Mouse (Mus musculus) monocyte, adult 5-6 weeks (primary cell): ENCODE results near the gene Exph5. TPM values are rescaled to one million over a fixed set of nuclear protein-coding genes. Genes with fewer than 3 reads are reported as not detected.

ENCODE experiments used
- ATAC-seq: fragments of 153-309, 156-312 bp; replicated peaks from 2 replicates; pipeline ENCODE4 v1.8.0; 2017; ENCODE audit warnings: mild to moderate bottlenecking; ENCODE audit not compliant: low TSS enrichment, insufficient number of reproducible peaks, severe bottlenecking, poor library complexity, low FRiP score
- total RNA-seq: library from RNA; stranded (forward); fragments of 200-1000, 200-491, 200-594 nt; gene quantifications from 3 replicates; pipeline ENCODE4 v1.2.3, GENCODE M21; 2017

Exph5 gene
- total RNA-seq, 1 experiment from 2014 or later = not detected

DNA sequence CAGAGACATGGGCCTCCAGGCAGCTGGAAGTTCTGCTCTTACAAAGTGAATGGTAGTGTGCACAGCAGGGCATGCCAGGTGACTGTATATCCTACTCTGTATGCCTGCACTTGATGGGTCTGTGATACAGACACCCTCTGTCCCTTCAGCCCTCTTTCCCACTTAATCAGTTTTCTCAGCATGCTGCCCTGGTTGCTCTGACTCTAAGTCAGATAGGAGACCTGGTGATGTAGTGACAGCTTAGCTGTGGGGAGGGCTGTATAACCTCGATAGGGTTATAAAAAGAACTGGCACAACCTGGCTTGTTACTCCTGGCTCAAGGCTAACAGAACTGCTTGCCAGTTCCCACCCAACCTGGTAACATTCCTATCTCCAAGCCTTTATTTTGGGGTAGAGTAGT lies 47.7 kb downstream of the Exph5 start:
- no peak for ATAC-seq

DNA sequence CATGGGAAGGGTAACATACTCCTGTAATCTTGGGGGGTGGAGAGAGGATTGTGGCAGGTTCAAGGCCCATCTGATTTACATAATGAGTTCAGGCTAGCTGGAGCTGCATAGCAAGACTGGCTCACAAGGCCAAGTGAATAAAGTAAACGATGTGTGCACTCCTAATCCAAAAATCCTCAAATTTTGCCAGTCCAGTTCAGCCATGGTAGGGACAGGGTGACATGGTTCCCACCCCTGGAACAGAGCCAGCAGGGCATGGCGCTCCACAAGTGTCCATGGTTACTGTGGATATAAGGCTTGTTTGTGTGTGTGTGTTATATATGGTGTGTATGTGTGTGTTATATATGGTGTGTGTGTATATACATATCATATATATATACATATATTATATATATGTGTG lies 48.9 kb downstream of the Exph5 start:
- ATAC-seq = no peak

DNA sequence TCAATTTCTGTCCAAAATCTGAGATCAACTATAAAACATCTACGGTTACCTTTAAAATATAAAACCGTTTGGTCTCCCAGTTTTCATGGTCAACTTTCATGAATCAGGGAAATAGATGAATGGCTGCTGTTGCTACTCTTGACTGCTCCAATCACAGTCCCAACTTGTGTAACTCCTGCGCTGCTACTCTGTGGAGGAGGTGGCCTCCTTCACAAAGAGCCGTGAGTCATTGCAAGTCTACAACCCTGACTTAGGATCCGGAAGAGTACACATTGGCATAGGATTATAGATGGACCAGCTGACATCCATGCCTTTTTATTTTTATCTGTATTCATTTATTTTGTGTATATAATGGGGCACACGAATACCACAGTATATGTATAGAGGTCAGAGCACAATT lies 50.4 kb downstream of the Exph5 start:
- ATAC-seq = no peak

DNA sequence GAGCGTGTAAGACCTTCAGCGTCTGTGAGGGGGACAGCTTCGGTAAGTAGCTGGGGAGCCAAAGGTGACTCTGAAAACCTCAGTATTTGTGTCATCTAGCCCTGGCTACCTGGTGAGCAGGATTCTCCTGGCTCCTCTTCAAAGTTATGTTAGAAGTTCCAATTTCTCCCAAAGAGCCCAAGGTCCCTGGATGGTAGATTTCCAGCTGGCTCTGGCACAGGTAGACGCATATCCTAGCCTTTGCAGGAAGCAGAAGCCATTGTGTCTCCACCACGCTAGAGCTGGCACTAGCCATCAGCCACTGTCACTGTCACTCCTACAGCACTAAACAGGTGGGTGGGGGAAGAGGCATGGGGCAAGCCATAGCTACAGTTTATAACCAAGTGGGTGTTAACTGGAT lies 51.7 kb downstream of the Exph5 start:
- ATAC-seq = no peak

DNA sequence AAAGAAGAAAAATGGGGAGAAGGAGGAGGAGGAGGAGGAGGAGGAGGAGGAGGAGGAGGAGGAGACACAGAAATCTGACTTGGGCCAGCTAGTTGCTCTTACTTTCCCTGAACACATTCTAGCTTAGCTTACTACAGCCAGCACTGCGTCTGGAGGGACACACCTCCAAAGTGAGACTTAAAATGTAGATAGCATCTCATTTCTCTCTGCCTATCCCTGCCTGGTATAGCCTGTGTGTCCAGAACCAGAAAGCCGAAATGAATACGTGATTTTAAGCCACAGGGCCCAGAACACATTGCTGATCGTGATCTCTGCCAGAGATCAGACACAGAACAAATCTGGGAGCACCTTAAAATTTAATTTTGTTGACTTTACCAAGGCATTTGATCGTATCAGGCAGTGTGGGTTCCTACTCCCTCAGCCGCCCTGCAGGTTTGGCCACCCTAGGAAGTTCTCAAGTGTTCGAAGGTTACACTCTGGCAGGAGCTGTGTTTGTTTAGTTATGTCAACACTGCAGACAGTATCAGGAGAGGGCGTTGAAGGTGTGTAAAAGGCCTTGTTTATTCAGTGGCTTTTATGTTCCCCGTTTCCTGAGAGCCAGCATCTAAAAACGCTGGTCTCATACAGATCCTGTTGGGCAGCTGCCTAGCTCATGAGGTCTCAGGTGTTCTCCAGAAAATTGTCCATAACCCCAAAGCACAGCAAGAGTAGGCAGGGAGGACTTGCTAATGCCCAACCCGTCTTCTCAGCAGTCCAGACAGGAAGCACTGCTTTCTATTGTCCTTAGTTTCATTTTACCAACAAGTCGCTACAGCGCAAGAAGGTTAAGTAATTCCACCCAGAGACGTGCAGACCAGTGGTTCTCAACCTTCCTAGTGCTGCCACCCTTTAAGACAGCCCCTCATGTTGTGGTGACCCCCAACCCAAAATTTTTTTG lies 55.0 kb downstream of the Exph5 start:
- ATAC-seq = no peak

DNA sequence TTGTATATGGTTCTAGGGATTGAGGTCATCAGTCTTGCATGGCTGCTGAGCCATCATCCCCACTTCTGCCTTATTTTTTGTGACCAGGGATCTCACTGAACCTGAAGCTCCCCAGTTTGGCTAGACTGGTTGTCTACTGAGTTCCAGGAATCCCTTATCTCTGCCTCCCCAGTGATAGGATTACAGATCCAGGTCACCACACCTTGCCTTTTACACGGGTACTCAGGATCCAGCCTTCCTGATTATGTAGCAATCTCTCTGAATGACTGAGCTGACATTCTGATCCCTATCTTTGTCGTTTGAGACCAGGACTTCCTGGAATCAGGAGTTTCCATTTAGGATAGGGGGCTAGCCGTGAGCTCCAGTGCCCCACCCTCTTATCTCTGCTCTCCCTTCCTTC lies 69.9 kb downstream of the Exph5 start:
- ATAC-seq = no peak

DNA sequence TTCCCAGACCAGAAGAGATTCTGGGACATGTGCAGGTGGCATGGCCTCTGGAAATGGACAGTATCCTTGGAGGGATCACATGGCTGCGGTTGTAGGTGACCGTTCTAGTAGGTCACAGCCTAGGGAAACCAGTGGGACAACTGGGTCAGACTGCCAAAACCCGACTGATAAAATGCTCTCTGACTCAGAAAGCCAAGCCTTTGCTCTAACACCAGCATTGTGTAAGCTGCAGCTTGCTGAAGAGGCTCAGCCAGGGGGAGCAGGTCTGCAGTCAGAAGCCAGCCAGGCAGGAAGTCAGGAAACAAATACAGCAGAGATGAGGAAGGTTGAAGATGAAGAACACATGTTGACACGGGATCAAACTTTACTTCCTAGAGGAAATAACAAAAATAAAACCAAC lies 74.4 kb downstream of the Exph5 start:
- ATAC-seq = no peak

DNA sequence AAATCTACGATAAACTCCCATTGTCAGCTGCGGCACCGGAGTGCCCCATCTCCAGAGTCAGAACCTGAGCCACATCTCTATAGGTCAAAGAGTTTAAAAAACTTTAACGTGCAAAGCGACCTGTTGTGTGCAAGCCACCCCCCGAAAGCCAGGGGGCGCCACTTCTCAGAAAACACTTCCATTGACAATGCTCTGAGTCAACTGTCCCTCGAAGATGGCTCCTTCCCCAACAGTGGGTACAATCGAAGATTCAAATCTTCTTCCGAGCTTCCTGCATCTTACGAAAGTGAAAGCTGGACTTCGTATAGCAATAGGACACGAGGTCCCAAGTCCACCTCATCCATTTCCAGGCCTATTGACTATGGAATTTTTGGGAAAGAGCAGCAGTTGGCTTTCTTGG lies 75.3 kb downstream of the Exph5 start:
- no peak for ATAC-seq

DNA sequence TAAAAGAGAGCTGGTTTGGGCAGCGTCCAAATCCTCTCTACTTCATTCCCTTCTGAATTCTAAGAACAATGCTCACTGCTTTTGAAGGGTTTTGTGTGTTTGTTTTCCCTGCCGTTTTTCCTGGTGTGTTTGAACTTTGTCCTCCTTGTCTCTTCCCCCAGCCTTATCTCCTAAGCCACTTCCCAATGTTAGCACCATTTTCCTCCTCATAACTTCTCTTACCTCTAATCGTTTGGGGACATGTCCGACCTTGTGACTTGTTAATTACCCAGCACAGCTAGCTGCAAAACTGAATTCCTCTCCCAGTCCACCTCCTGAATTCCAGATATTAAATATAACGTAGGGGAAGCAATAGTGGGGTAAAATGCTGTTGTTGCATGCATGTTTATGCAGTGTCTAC lies 76.1 kb downstream of the Exph5 start:
- ATAC-seq = no peak

DNA sequence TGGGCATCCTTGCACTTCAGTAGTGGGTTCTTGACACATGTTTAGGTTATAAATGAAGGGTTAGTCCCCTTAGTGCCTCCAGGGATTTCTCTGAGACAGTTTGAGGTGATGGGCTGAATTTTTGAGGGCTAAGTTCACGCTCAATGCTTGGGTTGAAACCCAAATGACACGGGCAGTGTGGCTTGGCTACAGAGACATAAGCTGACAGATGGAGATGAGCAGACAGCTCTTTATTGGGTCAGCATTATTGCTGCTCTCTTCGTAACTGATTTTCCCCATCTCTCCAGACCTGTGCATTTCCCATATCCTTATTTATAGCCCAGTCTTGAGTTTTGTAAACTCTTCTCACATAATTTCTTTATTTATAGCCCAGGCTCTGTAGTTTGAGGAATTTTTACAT lies 76.7 kb downstream of the Exph5 start:
- no peak for ATAC-seq

DNA sequence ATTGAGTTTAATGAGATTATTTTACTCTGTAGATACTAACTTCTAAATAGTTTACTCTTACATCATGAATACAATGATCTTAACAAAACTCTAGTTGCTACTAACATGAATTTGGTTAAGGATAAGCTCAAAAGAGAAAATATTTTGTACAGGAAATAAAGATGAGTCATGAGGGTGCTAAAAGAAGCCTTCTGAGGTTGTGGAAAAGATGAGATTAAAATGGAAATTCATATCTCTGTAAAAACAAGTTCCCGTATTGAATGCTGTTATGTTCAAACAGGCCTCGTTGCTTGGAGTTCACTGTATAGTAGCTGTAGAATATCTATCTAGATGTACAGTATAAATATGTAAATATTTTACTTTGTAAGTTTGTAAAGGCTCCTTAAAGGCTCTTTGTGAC lies 79.1 kb downstream of the Exph5 start:
- ATAC-seq = no peak

DNA sequence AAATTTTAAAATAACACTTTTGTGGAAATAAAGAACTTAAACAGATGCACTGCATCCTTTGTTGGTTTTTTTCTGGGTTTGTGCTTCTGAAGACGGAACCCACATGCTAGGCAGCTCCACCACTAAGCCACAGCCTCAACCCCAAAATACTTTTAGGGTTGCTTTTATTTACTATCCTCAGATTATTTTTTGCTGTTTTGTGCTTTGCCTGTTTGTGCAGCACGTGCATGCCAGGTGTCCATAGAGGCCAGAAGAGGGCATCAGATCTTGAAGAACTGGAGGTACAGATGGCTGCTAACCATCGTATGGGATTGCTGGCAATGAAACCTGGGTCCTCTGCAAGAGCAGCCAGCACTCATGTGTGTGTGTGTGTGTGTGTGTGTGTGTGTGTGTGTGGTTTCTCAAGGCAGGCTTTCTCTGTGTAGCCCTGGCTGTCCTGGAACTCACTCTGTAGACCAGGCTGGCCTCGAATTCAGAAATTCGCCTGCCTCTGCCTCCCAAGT lies 79.7 kb downstream of the Exph5 start:
- no peak for ATAC-seq

DNA sequence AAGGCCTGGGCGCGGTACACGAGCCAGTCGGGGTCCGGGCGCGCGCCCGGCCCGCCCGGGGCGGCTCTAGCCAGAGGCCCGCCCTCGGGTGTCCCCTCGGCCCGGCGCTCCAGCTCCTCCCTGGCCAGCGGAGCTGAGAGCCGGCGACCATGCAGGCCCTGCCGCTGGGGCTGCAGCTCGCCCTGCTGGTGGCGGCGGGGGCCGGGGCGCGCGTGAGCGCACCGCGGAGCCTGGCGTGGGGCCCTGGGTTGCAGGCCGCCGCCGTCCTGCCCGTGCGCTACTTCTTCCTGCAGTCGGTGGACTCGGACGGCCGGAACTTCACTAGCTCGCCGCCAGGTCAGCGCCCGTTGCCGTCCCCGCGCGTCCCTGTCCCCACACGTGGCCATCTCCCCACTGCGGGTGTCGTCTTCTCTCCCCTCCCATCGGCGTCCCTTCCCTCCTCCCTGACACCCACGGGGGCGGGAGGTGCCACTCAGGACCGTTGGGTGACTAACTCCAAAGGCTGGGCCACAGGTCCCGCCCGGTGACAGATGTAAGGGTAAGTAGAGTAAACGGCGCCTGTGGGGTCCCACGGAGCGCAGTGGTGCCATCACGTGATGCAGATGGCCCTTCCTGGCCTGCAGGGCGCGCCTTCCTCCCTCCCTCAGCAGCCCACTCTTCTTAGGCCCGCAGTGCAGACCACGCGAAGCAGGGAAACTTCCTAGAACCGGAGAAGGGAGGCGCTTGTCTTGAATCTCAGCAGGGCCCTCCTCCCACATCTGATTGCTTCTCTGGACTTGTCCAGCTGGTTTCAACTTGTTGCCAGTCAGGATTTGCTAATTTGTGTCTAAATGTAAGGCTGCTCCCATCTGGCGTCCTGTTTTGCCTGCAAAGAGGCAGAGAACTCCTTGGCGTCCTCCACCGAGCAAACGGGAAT lies 82.7 kb downstream of the Exph5 start, which contains the start of gene Kdelc2:
Kdelc2 (plus strand) TSS at position 75 of the 916 bp plus-strand sequence.
- ATAC-seq = peak; percentile 43

DNA sequence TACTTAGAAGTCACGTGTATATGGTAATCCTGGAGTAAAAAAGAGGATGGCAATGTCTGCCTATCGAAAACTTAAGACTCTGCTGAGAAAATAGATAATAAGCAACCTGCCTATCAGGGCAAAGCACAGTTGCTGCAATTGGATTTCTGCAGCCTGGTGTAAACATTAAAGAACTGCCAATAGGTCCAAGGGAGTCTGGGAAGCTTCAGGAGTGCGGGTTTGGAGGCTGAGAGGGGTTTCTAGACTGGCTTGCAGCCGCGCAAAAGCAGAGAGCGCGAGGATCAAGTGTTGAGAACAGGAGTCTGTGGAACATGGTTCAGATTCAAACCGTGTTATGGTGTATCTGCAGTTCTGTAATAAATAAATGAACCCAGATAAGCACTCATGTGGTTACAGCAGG lies 83.4 kb downstream of the Exph5 start:
- no peak for ATAC-seq

DNA sequence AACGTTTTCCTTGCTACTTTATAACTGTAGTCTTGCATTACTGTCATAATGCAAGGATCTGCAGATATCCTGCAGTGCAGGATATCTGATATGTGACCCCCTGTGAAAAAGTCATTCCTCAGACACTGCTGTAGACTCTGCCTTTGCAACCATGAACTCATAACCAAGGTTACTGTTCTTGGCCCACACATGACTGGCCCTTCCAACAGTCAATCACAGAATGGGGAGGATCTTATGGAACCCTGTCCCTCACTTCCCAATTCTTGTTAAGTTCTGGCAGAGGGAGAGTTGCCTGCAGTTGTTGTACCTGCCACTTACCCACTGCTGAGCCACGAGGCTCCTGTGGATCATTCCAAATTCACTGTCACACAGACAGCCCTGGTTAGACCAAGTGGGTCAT lies 86.0 kb downstream of the Exph5 start:
- no peak for ATAC-seq

DNA sequence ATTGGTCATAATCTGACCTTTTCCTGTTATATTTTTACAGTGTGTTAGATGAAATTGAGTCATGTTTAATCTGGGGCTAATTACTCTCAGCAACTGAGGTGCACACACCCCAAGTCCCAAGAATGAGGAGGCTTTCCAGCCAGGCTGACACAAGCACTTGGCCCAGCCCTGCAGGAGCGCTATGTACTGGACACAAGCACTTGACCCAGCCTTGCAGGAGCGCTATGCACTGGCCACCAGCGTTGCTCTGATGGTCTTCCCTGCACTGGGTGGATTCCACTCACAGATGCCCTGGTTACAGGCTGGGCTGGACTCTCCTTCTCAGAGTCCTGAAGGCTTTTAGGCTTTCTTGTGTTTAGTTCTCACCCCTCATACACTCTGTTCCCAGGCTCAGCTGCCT lies 87.6 kb downstream of the Exph5 start:
- ATAC-seq = no peak

DNA sequence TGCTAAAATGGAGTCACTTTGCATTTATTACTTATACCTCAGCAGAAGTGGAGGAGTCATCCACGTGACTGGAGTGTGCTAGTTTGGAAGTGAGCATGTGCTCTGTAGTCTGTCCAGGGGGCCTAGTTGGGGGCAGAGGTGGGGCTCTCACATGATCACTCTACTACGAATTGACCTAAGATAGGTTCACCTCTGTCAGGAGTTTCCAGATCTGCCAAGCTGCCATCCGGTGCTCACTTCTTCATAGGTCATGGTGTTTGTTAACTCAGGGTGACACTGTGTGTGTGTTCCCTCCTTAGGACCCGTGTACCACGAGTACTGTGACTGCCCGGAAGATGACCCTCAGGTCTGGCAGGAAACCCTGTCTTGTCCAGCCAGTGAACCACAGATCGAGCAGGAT lies 88.7 kb downstream of the Exph5 start:
- ATAC-seq = no peak

DNA sequence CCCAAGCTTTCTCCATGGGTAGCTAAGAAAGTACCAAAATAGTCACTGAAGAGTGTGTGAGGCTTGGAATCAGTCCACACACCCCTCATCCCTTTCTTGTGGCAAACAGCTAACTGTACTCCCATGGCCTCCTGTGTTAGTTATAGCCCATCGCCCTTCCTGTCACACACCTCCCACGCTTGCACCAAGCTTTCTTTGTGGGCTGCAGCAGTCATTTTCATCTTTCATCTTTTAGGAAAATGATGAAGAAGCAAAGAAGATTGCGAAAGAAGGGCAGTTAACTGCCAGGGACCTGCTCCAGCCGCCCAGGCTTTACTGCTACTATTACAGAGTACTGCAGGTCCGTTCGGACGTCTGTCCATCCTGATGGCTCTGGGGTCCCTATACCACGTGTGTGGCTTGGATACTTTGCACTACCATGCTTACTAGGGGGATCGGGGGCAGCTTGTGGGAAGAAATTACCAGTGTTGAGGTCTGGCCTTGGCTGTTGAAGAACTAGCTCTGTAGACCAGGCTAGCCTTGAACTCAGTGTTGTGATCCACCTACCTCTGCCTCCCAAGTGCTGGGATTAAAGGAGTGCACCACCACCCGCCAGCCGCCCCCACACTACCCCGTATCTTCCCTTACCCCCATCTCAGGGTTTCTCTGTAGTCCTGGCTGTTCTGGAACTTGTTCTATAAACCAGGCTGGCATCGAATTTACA lies 96.4 kb downstream of the Exph5 start:
- ATAC-seq = no peak

DNA sequence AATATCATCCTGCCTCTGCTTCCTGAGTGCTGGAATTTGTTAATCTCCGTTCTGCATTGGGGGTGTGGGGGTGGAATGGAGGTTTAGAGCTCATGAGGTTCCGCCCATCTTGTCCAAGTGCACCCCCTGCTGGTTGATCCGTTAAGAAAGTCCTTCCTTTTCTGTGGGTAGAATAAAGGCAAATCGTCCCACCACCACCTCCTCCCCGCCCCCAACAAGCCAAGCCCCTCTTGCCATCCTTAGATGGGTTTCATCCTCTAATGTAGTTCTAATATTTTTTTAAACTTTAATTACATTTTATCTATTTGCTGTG lies 96.9 kb downstream of the Exph5 start:
- ATAC-seq = peak; percentile 78; the same call in 1 of the 2 replicates
